Mouse (Mus musculus) cerebellum, adult 18-20 months (tissue): ENCODE results near the gene Gm11020.

Experiments
- DNase-seq, 2 experiments: peaks; one replicate each; pipeline ENCODE4 v3.0.0; 2021

The Gm11020 gene

DNA sequence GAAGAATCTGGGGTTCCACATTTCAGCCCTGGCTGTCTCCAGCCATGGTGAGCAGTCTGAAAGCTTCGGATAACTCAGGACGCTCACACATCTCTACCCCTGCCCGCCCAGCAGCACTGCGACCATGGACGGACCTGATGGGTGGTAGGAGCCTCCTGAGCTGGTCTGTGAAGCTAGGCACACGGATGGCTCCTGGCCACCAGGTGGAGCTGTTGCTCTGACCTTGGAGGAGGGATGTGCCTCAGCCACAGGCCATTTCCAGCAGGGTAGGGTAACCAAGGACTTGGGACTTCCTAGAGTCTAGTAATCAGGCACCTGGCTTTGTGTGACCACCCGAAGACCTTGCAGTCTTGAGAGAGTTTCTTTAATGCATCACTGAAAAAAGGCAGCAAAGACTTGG lies 22.6 kb downstream of the Gm11020 start:
- peak; percentile 90 to 93 for DNase-seq

DNA sequence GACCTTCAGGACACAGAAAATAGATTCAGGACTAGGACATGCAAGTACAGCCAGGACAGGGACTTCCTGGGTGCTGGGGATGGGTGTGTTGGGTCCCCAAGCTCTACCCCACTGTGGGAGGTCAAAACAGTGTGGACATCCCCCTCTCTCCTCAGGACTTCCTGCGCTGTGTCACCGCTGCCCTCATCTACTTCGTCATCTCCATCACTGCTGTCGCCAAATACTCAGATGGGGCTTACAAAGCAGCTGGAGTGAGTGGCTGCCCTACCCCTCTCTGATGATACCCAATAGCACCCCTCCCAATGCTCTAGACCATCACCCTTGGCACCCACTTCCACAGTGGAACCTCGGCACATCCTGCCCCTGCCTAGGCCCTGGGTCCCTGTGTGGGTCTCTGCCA lies 23.3 kb downstream of the Gm11020 start:
- no peak for DNase-seq

DNA sequence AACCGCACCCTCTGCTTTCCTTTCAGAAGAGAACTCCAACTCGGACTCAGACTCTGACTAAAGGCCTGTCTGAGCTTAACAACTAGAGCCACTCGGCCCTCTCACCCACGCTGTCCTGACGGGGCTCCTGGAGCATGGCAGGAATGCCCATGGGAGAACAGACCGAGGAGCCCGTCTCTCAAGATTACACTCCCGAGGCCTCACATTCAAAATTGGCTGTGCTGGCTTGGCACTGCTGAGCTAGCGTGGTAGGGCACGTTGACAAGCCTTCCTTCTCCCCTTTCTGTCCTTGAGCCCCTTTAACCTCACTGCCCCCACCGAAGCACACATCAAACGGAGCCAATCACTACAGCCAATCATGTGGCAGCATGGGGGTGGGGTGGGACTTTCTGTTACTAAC lies 25.3 kb downstream of the Gm11020 start:
- DNase-seq, result no peak

GRCm38 (mm10) chr8:104348971-104349370 lies 27.6 kb downstream of the Gm11020 start:
- no peak for DNase-seq

DNA sequence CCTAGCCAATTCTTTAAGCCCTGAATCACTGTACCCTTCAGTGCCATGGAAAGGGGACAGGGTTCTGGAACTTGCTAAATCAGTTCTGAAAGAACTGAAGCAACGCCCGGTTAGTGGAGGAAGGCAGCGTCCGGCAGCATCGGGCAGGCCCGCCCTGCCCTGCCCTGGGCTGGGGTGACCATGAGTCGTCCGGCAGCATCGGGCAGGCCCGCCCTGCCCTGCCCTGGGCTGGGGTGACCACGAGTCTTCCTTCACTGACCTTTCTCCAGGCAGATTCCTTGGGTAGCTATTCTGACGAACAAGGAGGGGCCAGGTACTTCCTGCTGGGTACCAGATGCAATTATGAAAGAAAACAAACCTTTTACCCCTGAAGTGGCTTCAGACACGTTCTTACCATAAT lies 28.7 kb downstream of the Gm11020 start:
- no peak for DNase-seq

DNA sequence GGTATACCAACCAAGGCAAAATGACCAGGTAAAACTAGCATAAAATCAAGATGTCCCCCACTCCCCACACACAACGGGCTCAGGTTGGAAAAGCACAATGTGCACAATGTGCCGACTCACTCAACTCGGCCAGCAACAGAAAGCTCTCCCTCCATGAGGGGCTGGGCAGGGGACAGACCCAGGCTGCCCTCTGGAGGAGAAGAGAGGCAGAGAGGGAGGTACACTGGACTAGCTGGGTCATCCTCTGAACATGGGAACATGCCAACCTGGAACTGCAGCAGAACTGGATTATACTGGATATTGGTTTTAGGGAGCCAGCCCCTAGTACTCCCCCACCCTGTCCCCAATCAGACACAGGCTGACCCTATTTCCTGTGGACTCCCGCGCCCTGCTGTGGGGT lies 31.8 kb downstream of the Gm11020 start:
- no peak for DNase-seq

DNA sequence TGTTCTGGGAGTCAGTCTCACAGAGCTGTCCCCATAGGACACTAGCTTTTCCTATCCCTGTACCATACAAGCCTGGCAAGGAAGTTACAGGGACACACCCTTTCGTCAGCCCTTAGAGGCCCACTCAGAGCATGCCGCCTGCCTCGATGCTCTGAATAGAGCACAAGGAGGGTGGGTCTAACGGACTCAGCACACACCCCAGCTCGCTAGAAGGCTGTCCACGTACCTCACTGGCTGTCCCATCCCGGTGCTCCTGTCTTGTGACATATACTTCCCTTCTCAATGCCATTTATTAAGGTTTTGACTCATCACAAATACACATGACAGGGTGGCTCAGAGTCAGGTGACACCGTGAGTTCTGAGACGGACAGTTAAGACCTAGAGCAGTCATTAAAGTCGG lies 33.1 kb downstream of the Gm11020 start:
- no peak for DNase-seq

GRCm38 (mm10) chr8:104358637-104359036 lies 37.3 kb downstream of the Gm11020 start:
- no peak for DNase-seq

GRCm38 (mm10) chr8:104359778-104360456 lies 38.5 kb downstream of the Gm11020 start:
- peak; percentile 51 to 65 for DNase-seq

GRCm38 (mm10) chr8:104365695-104366094 lies 44.3 kb downstream of the Gm11020 start:
- DNase-seq, result no peak

DNA sequence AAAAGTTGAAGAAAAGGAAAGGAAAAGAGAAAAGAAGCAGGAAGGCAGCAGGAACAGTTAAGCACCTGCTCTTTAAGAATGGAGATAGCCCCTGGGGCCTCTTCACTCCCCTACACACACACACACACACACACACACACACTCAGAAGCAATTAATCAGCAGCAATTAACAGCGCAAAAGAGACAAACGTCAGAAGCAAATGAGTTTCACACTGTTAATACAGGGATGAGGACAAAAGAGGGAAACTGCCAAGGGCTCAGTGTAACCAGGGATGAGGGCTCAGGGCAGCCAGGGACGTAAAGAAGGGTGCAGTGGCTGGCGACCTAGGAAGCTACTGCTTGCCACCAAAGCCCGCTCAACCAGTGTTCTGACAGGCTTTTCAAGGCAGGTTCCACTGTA lies 46.0 kb downstream of the Gm11020 start:
- DNase-seq, result no peak

- no peak for DNase-seq
These were observed 48.2 kb downstream of the Gm11020 start for GRCm38 (mm10) chr8:104369591-104369990.

GRCm38 (mm10) chr8:104370071-104370470 lies 48.7 kb downstream of the Gm11020 start:
- DNase-seq, result no peak

- no peak for DNase-seq
These were observed 49.8 kb downstream of the Gm11020 start for GRCm38 (mm10) chr8:104371121-104371520.
